Mouse (Mus musculus): ENCODE measurements at regions not wholly inside any gene's neighbourhood (a gene's known extent, or its start where the extent isn't known, plus 50 kb on each side); places are given as distances from the start of the nearest gene placed in this dataset.

- Histone ChIP-seq H3K27me3 (ENCODE audit: insufficient read depth, low read length) (no peaks in the 10 kb centered on the region), H3K4me1 (ENCODE audit: insufficient read depth) (no peaks in the 10 kb centered on the region), H3K9me3 (ENCODE audit: low read depth, low read length) (no peaks in the 10 kb centered on the region; the same call in 1 of the 2 replicates), H3K4me2 (no peak overlapping the region), H3K9ac (no peak overlapping the region), H3K36me3 (ENCODE audit: insufficient read depth) (no peaks in the 10 kb centered on the region), H3K4me3 (ENCODE audit: low read depth, low read length) (no peak overlapping the region), H3K27ac (ENCODE audit: low read depth) (no peak overlapping the region)
- ATAC-seq (ENCODE audit: insufficient read depth) (no peak), DNase-seq (no peak)
- 59% methylated on average over 3 of the region's 3 CpGs for WGBS
- no peak for TF ChIP-seq CTCF (IDR thresholded peaks at IDR 0.05; ENCODE audit: low read depth)
Measured at GRCm38 (mm10) chr1:94140518-94140917, 88.2 kb upstream of the Pdcd1 start.

DNA sequence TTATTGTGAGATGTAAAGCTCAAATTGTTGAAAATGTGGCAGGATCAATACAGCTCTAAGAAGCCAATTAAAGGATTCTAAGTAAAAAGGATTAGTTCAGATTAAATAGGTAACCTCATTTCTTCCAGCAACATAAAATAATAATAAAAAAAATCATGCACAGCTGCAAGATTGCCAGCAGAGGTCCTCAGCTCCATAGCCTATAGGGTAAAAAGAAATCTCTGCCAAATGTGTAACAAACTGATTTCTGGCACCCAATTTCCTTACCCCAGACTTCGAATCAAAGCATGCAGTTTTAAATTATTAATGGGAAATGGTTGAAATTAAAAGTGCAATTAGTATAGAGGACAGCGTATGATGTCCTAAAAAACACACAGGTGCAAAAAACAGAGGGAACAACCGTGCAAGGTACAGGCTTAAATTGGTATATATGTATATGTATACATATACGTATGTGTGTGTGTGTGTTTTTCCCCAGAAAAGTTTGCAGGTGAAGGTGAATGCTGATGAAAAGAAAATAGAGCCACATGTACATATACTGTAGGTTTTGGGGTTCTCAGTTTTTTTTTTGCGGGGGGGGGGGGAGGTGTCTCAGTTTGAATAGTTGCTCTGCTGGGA, 87.2 kb upstream of the Pdcd1 start:
- no peaks in the 10 kb centered on the region for H3K27me3 ChIP-seq (ENCODE audit: insufficient read depth, low read length)
- ATAC-seq (ENCODE audit: insufficient read depth) (no peak), DNase-seq (peak; percentile 68)
- WGBS, result 72% methylated on average over 5 of the region's 5 CpGs
- H3K36me3 ChIP-seq (ENCODE audit: insufficient read depth), result no peaks in the 10 kb centered on the region
- TF ChIP-seq CTCF (IDR thresholded peaks at IDR 0.05; ENCODE audit: low read depth), result peak; percentile 62
- H3K4me3 ChIP-seq (ENCODE audit: low read depth, low read length), result no peak overlapping the region
- no peak overlapping the region for H3K4me2 ChIP-seq
- no peaks in the 10 kb centered on the region; the same call in 1 of the 2 replicates for H3K9me3 ChIP-seq (ENCODE audit: low read depth, low read length)
- no peak overlapping the region for H3K9ac ChIP-seq
- H3K27ac ChIP-seq (ENCODE audit: low read depth), result no peak overlapping the region
- no peaks in the 10 kb centered on the region for H3K4me1 ChIP-seq (ENCODE audit: insufficient read depth)

- 85% methylated on average over 8 of the region's 8 CpGs for WGBS
- no peak for TF ChIP-seq CTCF (IDR thresholded peaks at IDR 0.05; ENCODE audit: low read depth)
- no peak for ATAC-seq (ENCODE audit: insufficient read depth)
Measured at GRCm38 (mm10) chr1:94136731-94137130, 84.4 kb upstream of the Pdcd1 start.

More at GRCm38 (mm10) chr1:94136731-94137130, 84.4 kb upstream of the Pdcd1 start:
- Histone ChIP-seq H3K27me3 (ENCODE audit: insufficient read depth, low read length) (no peaks in the 10 kb centered on the region), H3K4me3 (ENCODE audit: low read depth, low read length) (no peak overlapping the region), H3K4me2 (no peak overlapping the region), H3K9me3 (ENCODE audit: low read depth, low read length) (no peaks in the 10 kb centered on the region), H3K36me3 (ENCODE audit: insufficient read depth) (no peaks in the 10 kb centered on the region), H3K9ac (no peak overlapping the region), H3K4me1 (ENCODE audit: insufficient read depth) (no peaks in the 10 kb centered on the region), H3K27ac (ENCODE audit: low read depth) (no peak overlapping the region)
- no peak for DNase-seq

All from lung, embryonic 14.5 days (tissue).